Mouse (Mus musculus) kidney, adult 18-20 months (tissue): Measurements from ENCODE around the gene D8Ertd738e.

Experiments
- DNase-seq: peaks from one replicate; pipeline ENCODE4 v3.0.0; 2021

Gene D8Ertd738e

GRCm38 (mm10) chr8:84201545-84202245 is 47.8 kb downstream of the D8Ertd738e start:
- peak; percentile 82 for DNase-seq

- DNase-seq: peak; percentile 83
Observed at GRCm38 (mm10) chr8:84200652-84201544, 48.6 kb downstream of the D8Ertd738e start.

GRCm38 (mm10) chr8:84200126-84200555 is 49.4 kb downstream of the D8Ertd738e start:
- DNase-seq: no peak

- DNase-seq: no peak
Observed at GRCm38 (mm10) chr8:84199348-84200125, 50.0 kb downstream of the D8Ertd738e start.

- no peak for DNase-seq
Observed at GRCm38 (mm10) chr8:84198871-84199270, 50.6 kb downstream of the D8Ertd738e start.

- DNase-seq: peak; percentile 82
Observed at GRCm38 (mm10) chr8:84197922-84198774, 51.4 kb downstream of the D8Ertd738e start.

GRCm38 (mm10) chr8:84197141-84197921 is 52.2 kb downstream of the D8Ertd738e start:
- peak; percentile 87 for DNase-seq
